Mouse (Mus musculus): ENCODE measurements around the gene Tmem215. TPM values are rescaled to one million over a fixed set of nuclear protein-coding genes. Genes with fewer than 3 reads are reported as not detected.

Tmem215 gene
- polyA plus RNA-seq, 1 experiment = not detected

GRCm38 (mm10) chr4:40472700-40473530 lies 935 bp downstream of the Tmem215 start:
- TF ChIP-seq MYOD1 (IDR thresholded peaks at IDR 0.05; ENCODE audit: control insufficient read depth in 1 of 3, insufficient read length in 2 of 3, low read depth in 2 of 3) (no peak), MYOG (IDR thresholded peaks at IDR 0.05; ENCODE audit: control insufficient read depth in 1 of 3, insufficient read depth in 1 of 3, insufficient read length in 2 of 3, low read depth in 2 of 3) (no peak), POLR2A (IDR thresholded peaks at IDR 0.05; ENCODE audit: insufficient read length, low read depth) (no peak), REST (IDR thresholded peaks at IDR 0.05; ENCODE audit: insufficient read depth, insufficient read length) (no peak), E2F4 (IDR thresholded peaks at IDR 0.05; ENCODE audit: insufficient read depth) (no peak), CEBPB (IDR thresholded peaks at IDR 0.05; ENCODE audit: insufficient read depth, poor library complexity, severe bottlenecking) (no peak), MAX (IDR thresholded peaks at IDR 0.05; ENCODE audit: low read depth) (no peak), TCF3 (IDR thresholded peaks at IDR 0.05; ENCODE audit: insufficient read length, low read depth) (no peak), TCF12 (IDR thresholded peaks at IDR 0.05; ENCODE audit: insufficient read depth, poor library complexity, severe bottlenecking) (no peak)
- Histone ChIP-seq H3K36me3 (ENCODE audit: control insufficient read depth, insufficient read depth) (no peaks in the 10 kb centered on the region), H3K4me3 (no peak overlapping the region), H3ac (ENCODE audit: control insufficient read depth, insufficient read length) (no peak overlapping the region), H3K79me2 (ENCODE audit: control insufficient read depth, insufficient read depth) (no peaks in the 10 kb centered on the region), H3K4me2 (ENCODE audit: low read depth) (no peak overlapping the region), H3K27me3 (ENCODE audit: control insufficient read depth, insufficient read depth, insufficient read length) (no peaks in the 10 kb centered on the region)

GRCm38 (mm10) chr4:40473911-40474310 lies 1.9 kb downstream of the Tmem215 start:
- H3K27me3 ChIP-seq (ENCODE audit: control insufficient read depth, insufficient read depth, insufficient read length) = no peaks in the 10 kb centered on the region
- no peaks in the 10 kb centered on the region for H3K79me2 ChIP-seq (ENCODE audit: control insufficient read depth, insufficient read depth)
- no peak overlapping the region for H3K4me2 ChIP-seq (ENCODE audit: low read depth)
- H3K36me3 ChIP-seq (ENCODE audit: control insufficient read depth, insufficient read depth) = no peaks in the 10 kb centered on the region
- H3K4me3 ChIP-seq = no peak overlapping the region
- TF ChIP-seq TCF3 (IDR thresholded peaks at IDR 0.05; ENCODE audit: insufficient read length, low read depth) (no peak), MYOD1 (IDR thresholded peaks at IDR 0.05; ENCODE audit: control insufficient read depth in 1 of 3, insufficient read length in 2 of 3, low read depth in 2 of 3) (no peak), REST (IDR thresholded peaks at IDR 0.05; ENCODE audit: insufficient read depth, insufficient read length) (no peak), TCF12 (IDR thresholded peaks at IDR 0.05; ENCODE audit: insufficient read depth, poor library complexity, severe bottlenecking) (no peak), MYOG (IDR thresholded peaks at IDR 0.05; ENCODE audit: control insufficient read depth in 1 of 3, insufficient read depth in 1 of 3, insufficient read length in 2 of 3, low read depth in 2 of 3) (no peak), CEBPB (IDR thresholded peaks at IDR 0.05; ENCODE audit: insufficient read depth, poor library complexity, severe bottlenecking) (no peak), E2F4 (IDR thresholded peaks at IDR 0.05; ENCODE audit: insufficient read depth) (no peak), POLR2AphosphoS2 (IDR thresholded peaks at IDR 0.05; ENCODE audit: insufficient read length, low read depth) (no peak), MAX (IDR thresholded peaks at IDR 0.05; ENCODE audit: low read depth) (no peak), POLR2A (IDR thresholded peaks at IDR 0.05; ENCODE audit: insufficient read length, low read depth) (no peak), USF1 (IDR thresholded peaks at IDR 0.05; ENCODE audit: low read depth) (no peak), SRF (IDR thresholded peaks at IDR 0.05; ENCODE audit: control insufficient read depth, insufficient read length, low read depth) (no peak)
- no peak overlapping the region for H3ac ChIP-seq (ENCODE audit: control insufficient read depth, insufficient read length)

- H3ac ChIP-seq (ENCODE audit: control insufficient read depth, insufficient read length) = no peak overlapping the region
- H3K4me3 ChIP-seq = no peak overlapping the region
- H3K36me3 ChIP-seq (ENCODE audit: control insufficient read depth, insufficient read depth) = no peaks in the 10 kb centered on the region
- H3K4me2 ChIP-seq (ENCODE audit: low read depth) = no peak overlapping the region
- TF ChIP-seq SRF (IDR thresholded peaks at IDR 0.05; ENCODE audit: control insufficient read depth, insufficient read length, low read depth) = no peak
- TF ChIP-seq REST (IDR thresholded peaks at IDR 0.05; ENCODE audit: insufficient read depth, insufficient read length) = no peak
- no peak for TF ChIP-seq E2F4 (IDR thresholded peaks at IDR 0.05; ENCODE audit: insufficient read depth)
- no peak for TF ChIP-seq MYOD1 (IDR thresholded peaks at IDR 0.05; ENCODE audit: control insufficient read depth in 1 of 3, insufficient read length in 2 of 3, low read depth in 2 of 3)
- no peak for TF ChIP-seq POLR2A (IDR thresholded peaks at IDR 0.05; ENCODE audit: insufficient read length, low read depth)
- no peak for TF ChIP-seq MYOG (IDR thresholded peaks at IDR 0.05; ENCODE audit: control insufficient read depth in 1 of 3, insufficient read depth in 1 of 3, insufficient read length in 2 of 3, low read depth in 2 of 3)
- no peak for TF ChIP-seq TCF12 (IDR thresholded peaks at IDR 0.05; ENCODE audit: insufficient read depth, poor library complexity, severe bottlenecking)
- TF ChIP-seq POLR2AphosphoS2 (IDR thresholded peaks at IDR 0.05; ENCODE audit: insufficient read length, low read depth) = no peak
- TF ChIP-seq MAX (IDR thresholded peaks at IDR 0.05; ENCODE audit: low read depth) = no peak
- TF ChIP-seq CEBPB (IDR thresholded peaks at IDR 0.05; ENCODE audit: insufficient read depth, poor library complexity, severe bottlenecking) = no peak
- no peak for TF ChIP-seq TCF3 (IDR thresholded peaks at IDR 0.05; ENCODE audit: insufficient read length, low read depth)
- H3K27me3 ChIP-seq (ENCODE audit: control insufficient read depth, insufficient read depth, insufficient read length) = peaks cover 5% of the 10 kb centered on the region
- no peaks in the 10 kb centered on the region for H3K79me2 ChIP-seq (ENCODE audit: control insufficient read depth, insufficient read depth)
Measured at GRCm38 (mm10) chr4:40477963-40478362, 6.0 kb downstream of the Tmem215 start.

GRCm38 (mm10) chr4:40486546-40486945 lies 14.6 kb downstream of the Tmem215 start:
- Histone ChIP-seq H3K36me3 (ENCODE audit: control insufficient read depth, insufficient read depth) (no peaks in the 10 kb centered on the region), H3K27me3 (ENCODE audit: control insufficient read depth, insufficient read depth, insufficient read length) (peaks cover under 1% of the 10 kb centered on the region), H3ac (ENCODE audit: control insufficient read depth, insufficient read length) (no peak overlapping the region), H3K79me2 (ENCODE audit: control insufficient read depth, insufficient read depth) (no peaks in the 10 kb centered on the region), H3K4me2 (ENCODE audit: low read depth) (no peak overlapping the region), H3K4me3 (no peak overlapping the region)
- TF ChIP-seq CEBPB (IDR thresholded peaks at IDR 0.05; ENCODE audit: insufficient read depth, poor library complexity, severe bottlenecking) = no peak
- TF ChIP-seq E2F4 (IDR thresholded peaks at IDR 0.05; ENCODE audit: insufficient read depth) = no peak
- no peak for TF ChIP-seq POLR2A (IDR thresholded peaks at IDR 0.05; ENCODE audit: insufficient read length, low read depth)
- no peak for TF ChIP-seq SRF (IDR thresholded peaks at IDR 0.05; ENCODE audit: control insufficient read depth, insufficient read length, low read depth)
- TF ChIP-seq MAX (IDR thresholded peaks at IDR 0.05; ENCODE audit: low read depth) = no peak
- TF ChIP-seq MYOG (IDR thresholded peaks at IDR 0.05; ENCODE audit: control insufficient read depth in 1 of 3, insufficient read depth in 1 of 3, insufficient read length in 2 of 3, low read depth in 2 of 3) = no peak
- no peak for TF ChIP-seq REST (IDR thresholded peaks at IDR 0.05; ENCODE audit: insufficient read depth, insufficient read length)
- TF ChIP-seq POLR2AphosphoS2 (IDR thresholded peaks at IDR 0.05; ENCODE audit: insufficient read length, low read depth) = no peak
- TF ChIP-seq TCF12 (IDR thresholded peaks at IDR 0.05; ENCODE audit: insufficient read depth, poor library complexity, severe bottlenecking) = no peak
- TF ChIP-seq USF1 (IDR thresholded peaks at IDR 0.05; ENCODE audit: low read depth) = no peak
- no peak for TF ChIP-seq MYOD1 (IDR thresholded peaks at IDR 0.05; ENCODE audit: control insufficient read depth in 1 of 3, insufficient read length in 2 of 3, low read depth in 2 of 3)
- TF ChIP-seq TCF3 (IDR thresholded peaks at IDR 0.05; ENCODE audit: insufficient read length, low read depth) = no peak

Measured in myocyte (in vitro differentiated cells).